Mouse (Mus musculus): Measurements from ENCODE around the gene Gm3250.
A peak's percentile ranks its signal among the peaks of the same experiment; 100 is the strongest.
"Not testable (repeated sequence)": the region's sequence is repeated elsewhere in the genome, so short reads cannot be mapped to it uniquely, and the experiment has no call there.

Gm3250 gene

DNA sequence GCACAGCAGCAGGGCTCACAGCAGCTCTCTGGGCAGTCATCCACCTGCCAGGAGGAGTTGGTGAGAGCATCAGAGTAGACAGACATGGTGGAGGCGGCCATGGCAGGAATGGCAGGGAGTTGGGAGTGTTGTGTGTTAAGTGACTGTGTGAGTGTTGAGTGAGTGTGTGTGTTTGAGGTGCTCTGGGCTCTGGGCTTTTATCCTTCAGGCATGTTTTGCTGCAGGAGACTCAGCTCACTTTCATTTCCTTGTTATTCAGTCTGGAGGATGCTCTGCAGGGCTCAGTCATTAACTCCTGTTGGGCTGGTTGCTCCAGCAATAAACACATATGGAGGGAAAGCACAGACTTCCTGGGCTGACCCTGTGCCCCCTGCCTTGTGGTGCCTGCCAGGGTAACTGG lies at the start of gene Gm3250:
Gm3250 (minus strand) TSS at position 101 of the 400 bp plus-strand sequence.
- not testable (repeated sequence) for DNase-seq (ENCODE audit: low spot score)

DNA sequence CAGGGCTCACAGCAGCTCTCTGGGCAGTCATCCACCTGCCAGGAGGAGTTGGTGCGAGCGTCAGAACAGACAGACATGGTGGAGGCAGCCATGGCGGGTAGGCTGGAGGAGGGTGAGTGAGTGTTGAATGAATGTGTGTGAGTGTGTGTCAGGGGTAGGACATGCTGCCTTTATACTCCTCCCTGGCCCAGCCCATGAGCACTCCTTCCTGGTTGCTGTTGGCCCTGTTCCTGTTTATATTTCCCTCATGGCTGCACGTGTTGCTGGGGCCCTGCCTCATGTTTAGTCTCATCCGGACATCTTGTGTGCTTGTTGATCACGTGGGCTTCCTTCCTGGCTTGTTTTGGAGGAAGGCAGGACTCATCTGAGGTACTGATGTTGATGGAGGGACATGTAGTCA lies 44.6 kb upstream of the Gm3250 start, which contains the start of gene Krtap10-4:
Krtap10-4 (minus strand) TSS at position 145 of the 400 bp plus-strand sequence.
- DNase-seq (ENCODE audit: low spot score) = no peak

DNA sequence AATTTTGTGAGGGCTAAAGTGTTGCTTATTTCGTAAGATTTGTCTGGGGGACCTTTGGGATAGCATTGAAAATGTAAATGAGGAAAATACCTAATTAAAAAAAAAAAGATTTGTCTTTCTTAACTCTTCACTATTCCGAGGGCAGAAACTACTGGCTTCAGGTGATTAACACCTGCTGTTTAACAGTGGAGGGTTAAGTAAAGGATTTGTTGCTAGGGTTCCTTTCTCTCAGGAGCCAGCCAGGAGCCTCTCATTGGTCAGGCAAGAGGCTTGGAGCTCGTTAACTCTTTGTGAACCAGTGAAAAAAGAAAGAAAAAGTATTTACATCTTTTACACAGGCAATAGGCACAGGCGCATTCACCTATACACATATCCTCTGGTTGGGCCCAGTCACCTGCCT lies 36.9 kb upstream of the Gm3250 start:
- DNase-seq (ENCODE audit: low spot score) = no peak

DNA sequence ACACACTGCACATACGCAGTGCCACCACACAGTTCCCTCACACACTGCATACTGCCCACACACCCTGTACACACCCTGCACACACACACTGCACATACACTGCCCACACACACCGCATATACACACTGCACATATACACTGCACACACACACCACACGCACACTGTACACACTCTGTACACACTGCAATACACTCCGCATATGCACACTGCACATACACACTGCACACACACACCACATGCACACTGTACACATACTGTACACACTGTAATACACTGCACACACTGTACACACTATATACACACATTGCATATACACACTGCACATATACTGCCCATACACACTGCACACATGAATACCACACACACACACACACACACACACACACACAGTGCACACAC lies 36.2 kb upstream of the Gm3250 start:
- no peak for DNase-seq (ENCODE audit: low spot score)

DNA sequence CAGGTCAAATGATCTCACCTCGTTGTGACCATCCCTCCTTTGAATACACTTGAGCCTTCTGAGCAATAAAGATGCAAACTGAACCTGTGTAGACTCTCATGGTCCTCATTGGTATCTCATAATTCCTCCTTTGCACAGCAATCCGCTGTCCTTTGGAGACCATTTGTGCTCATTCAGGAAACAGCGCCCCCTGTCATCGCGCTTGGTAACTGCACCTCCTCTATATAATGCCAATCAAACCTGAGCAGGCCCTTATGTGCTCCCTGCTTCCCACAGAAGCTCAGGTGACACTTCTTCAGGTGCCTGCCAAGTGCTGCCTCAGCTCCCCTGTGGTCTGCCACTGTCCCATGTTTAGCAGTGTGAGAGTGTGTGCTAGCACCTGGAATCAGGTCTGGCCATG lies 33.2 kb upstream of the Gm3250 start:
- DNase-seq (ENCODE audit: low spot score) = peak; percentile 51

DNA sequence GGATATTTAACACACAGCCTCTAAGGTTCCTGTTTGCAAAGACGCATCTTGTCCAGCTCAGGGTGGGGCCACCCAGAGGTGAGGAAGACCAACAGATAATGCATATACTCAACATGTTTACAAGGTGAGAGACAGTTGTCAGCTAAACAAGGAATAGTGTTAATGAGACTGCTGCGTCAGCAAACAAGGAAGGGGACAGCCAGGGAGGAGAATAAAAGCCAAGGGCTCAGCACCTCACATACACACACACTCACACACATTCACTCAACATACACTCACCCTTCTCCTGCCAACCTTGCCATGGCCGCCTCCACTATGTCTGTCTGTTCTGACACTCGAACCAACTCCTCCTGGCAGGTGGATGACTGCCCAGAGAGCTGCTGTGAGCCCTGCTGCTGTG lies 32.0 kb upstream of the Gm3250 start, which contains the start of gene Gm2696:
Gm2696 (plus strand) TSS at position 301 of the 400 bp plus-strand sequence.
- no peak for DNase-seq (ENCODE audit: low spot score)

DNA sequence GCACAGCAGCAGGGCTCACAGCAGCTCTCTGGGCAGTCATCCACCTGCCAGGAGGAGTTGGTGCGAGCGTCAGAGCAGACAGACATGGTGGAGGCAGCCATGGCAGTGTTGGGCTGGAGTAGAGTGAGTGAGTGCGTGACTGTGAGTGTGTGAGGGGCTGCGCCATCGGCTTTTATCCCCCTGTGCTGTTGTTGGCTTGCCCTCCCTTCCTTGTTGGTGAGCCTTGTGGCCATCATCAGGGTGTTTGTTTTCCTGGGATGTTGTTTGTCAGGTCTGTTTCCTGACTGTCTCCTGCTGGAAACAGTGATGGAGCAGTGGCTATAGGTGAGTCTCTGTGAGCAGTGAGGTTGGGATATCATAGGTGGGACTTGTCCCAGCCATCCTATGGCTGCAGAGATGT lies 29.4 kb upstream of the Gm3250 start, which contains the start of gene Gm9507:
Gm9507 (minus strand) TSS at position 101 of the 400 bp plus-strand sequence.
- no peak for DNase-seq (ENCODE audit: low spot score)

DNA sequence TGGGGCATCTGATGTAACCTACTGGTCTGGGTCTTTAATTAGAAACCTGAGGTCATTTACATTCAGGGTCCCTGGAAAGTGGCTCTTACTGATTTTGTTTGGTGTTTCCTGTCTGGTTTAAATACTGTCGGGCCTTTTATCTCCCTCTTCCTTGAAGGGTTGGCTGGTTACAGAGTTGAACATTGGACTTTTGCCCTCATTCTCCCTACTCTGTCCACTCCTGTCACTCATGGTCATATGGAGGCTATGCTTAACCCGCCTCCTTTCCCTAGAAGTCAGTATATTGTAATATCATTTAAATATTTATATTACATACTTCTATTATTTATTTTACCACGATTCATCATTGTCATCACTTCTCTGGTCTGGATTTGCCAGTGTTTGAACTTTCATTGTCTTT lies 21.8 kb upstream of the Gm3250 start:
- no peak for DNase-seq (ENCODE audit: low spot score)

DNA sequence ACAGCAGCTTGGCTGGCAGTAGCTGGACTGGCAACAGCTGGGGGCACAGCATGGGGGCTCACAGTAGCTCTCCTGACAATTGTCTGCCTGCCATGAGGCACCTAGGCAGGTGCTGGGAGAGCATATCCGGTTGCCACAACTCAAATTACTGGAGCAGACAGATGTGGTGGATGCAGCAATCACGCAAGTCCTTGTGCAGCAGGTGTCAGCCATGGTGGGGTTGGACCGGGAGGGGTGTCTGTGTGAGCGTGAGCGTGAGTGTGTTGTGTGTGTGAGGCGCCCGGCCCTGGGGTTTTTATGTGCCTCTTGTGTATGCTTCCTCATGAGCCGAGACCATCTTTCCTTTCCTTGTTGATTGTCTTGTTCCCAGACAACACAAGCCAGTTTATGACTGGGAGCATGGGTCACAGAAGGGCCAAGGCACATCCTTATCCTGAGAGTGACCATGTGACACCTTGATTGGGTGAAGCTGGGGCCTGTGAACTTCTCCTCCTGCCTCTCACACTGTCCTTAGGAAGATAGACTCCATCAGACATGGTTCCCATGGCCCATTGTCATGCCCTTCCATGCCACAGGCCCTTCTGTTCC lies 16.7 kb upstream of the Gm3250 start, which contains the start of gene Gm19668:
Gm19668 (minus strand) TSS at position 213 of the 588 bp plus-strand sequence.
- no peak for DNase-seq (ENCODE audit: low spot score)

DNA sequence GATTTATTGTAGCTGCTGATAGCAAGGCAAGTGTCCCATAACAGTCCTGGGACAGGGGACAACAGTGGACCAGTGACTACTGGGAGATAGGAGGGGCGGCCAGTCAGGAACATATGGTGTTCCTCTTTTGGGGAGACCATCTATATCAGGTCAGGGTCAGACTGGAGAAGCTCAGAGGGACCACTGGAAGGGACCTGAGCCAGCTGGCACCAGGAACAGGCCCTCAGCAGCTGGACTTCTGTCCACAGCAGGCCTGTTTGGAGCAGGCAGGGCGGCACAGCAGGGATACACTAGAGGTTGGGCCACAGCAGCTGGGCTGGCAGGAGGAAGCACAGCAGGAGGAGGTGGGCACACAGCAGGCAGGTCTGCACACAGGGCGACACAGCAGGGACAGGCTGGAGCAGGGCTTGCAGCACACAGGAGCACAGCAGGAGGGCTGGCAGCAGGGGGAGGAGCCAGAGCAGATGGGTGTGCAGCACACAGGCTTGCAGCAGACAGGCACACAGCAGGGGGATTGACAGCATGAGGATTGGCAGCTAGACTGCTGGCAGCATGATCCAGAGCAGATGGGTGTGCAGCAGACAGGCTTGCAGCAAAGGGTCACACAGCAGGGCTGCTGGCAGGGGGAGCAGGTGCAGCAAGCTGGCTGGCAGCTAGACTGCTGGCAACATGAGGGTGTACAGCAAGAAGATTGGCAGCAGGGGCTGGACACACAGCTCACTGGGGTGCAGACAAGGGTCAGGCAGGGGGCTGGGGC lies 16.0 kb upstream of the Gm3250 start:
- not testable (repeated sequence) for DNase-seq (ENCODE audit: low spot score)

DNA sequence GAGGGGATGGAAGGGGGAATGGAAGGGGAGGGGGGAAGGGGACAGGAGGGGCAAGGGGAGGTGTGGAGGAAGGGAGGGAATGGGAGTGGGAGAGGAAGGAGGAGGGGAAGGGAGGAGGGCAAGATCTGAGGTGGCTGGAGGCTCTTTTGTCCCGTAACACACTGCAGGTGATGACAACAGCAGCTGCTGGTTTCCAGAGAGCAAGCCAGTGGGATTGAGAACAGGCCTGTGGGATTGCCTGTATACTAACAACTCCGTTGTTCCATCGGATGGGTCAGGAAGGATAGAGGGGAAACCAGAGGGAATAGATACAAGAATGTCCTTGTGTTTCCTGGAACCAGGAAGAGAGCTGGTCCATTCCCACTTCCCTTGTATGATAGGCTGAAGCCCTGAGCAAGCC lies 15.3 kb upstream of the Gm3250 start:
- peak; percentile 9 for DNase-seq (ENCODE audit: low spot score)

DNA sequence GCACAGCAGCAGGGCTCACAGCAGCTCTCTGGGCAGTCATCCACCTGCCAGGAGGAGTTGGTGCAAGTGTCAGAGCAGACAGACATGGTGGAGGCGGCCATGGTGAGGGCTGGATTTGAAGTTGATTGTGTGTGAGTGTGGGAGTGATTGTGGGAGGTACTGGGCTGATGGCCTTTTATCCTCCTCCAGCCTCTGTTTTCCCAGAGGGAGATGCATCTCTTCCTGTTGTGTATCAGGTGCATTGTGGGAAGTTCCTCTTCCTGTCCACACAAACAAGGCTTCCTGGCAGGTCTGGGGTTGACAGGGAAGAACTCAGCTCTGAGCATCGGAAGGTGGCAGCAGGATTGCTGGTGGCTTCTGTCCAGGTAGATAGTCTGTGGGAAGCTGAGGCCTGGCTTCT lies 12.6 kb upstream of the Gm3250 start, which contains the start of gene Gm9639:
Gm9639 (minus strand) TSS at position 101 of the 400 bp plus-strand sequence.
- DNase-seq (ENCODE audit: low spot score) = no peak

DNA sequence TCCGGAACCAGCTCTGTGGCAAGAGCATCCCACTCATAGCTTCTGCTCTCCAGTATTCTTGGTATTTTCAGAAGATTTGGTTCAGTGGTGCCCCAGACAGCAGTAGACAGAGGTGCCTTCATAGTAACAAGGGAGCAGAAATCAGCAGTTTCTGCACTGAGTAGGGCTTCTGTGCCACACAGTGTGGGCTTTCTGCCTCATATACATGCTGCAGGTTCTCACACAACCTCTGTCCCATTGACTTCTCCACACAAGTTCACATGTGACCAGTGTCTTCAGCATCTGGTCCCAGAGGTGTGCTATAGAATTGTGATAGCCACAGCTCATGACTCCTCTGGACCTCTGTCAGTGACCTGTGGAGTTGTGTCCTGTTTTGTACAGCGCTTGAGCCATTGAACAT lies 6.3 kb upstream of the Gm3250 start:
- DNase-seq (ENCODE audit: low spot score) = no peak

DNA sequence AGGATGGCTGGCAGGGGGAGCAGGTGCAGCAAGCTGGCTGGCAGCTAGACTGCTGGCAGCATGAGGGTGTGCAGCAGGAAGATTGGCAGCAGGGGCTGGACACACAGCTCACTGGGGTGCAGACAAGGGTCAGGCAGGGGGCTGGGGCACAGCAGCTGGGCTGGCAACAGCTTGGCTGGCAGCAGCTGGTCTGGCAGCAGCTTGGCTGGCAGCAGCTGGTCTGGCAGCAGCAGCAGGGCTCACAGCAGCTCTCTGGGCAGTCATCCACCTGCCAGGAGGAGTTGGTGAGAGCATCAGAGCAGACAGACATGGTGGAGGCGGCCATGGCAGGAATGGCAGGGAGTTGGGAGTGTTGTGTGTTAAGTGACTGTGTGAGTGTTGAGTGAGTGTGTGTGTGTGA lies 5.5 kb upstream of the Gm3250 start, which contains the start of gene Gm7137:
Gm7137 (minus strand) TSS at position 325 of the 400 bp plus-strand sequence.
- DNase-seq (ENCODE audit: low spot score) = not testable (repeated sequence)

DNA sequence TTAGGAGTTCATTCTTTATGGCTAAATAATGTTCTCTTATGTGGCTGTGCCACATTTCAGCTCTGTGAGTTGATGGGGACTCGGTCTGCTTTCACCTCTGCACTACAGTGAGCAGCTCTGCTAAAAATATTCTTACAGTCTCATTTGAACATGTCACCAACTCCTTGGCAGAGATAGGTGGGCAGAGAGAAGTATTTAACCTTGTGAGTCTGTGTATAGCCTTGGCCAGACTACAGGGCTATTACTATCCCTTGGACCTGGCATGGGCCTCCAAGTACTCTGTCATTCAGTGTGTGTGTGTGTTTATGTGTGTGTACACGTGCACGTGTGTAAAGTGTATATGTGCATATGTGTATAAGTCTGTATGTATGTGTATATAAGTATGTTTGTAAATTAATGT lies 1.1 kb upstream of the Gm3250 start:
- not testable (repeated sequence) for DNase-seq (ENCODE audit: low spot score)

DNA sequence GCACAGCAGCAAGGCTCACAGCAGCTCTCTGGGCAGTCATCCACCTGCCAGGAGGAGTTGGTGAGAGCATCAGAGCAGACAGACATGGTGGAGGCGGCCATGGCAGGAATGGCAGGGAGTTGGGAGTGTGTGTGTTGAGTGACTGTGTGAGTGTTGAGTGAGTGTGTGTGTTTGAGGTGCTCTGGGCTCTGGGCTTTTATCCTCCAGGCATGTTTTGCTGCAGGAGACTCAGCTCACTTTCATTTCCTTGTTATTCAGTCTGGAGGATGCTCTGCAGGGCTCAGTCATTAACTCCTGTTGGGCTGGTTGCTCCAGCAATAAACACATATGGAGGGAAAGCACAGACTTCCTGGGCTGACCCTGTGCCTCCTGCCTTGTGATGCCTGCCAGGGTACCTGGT lies 5.5 kb downstream of the Gm3250 start, which contains the start of gene Gm7138:
Gm7138 (minus strand) TSS at position 101 of the 400 bp plus-strand sequence.
- not testable (repeated sequence) for DNase-seq (ENCODE audit: low spot score)

DNA sequence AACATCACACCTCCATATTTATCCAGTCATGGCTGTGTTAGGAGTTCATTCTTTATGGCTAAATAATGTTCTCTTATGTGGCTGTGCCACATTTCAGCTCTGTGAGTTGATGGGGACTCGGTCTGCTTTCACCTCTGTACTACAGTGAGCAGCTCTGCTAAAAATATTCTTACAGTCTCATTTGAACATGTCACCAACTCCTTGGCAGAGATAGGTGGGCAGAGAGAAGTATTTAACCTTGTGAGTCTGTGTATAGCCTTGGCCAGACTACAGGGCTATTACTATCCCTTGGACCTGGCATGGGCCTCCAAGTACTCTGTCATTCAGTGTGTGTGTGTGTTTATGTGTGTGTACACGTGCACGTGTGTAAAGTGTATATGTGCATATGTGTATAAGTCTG lies 10.2 kb downstream of the Gm3250 start:
- not testable (repeated sequence) for DNase-seq (ENCODE audit: low spot score)

DNA sequence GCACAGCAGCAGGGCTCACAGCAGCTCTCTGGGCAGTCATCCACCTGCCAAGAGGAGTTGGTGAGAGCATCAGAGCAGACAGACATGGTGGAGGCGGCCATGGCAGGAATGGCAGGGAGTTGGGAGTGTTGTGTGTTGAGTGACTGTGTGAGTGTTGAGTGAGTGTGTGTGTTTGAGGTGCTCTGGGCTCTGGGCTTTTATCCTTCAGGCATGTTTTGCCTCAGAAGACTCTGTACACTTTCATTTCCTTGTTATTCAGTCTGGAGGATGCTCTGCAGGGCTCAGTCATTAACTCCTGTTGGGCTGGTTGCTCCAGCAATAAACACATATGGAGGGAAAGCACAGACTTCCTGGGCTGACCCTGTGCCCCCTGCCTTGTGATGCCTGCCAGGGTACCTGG lies 11.1 kb downstream of the Gm3250 start, which contains the start of gene Gm3238:
Gm3238 (minus strand) TSS at position 101 of the 400 bp plus-strand sequence.
- DNase-seq (ENCODE audit: low spot score) = not testable (repeated sequence)

DNA sequence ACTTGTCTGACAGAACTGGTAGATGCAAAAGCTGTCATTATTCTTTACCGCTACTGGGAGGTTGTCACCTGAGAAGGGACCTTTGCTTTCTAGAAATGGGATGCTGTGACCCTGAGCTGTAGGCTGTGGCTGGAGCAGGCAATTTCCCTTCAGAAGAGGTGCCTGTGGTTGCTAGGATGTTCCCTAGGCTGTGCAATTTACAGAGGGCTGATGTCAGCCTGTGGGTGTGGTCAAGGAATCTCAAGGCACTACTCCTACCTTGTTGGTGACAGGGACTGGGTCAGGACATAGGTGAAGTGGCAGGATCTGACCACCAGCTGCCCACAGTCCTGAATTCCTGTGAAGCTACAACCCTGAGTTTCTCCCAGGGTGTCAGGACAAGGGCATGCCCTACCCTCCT lies 12.6 kb downstream of the Gm3250 start:
- no peak for DNase-seq (ENCODE audit: low spot score)

DNA sequence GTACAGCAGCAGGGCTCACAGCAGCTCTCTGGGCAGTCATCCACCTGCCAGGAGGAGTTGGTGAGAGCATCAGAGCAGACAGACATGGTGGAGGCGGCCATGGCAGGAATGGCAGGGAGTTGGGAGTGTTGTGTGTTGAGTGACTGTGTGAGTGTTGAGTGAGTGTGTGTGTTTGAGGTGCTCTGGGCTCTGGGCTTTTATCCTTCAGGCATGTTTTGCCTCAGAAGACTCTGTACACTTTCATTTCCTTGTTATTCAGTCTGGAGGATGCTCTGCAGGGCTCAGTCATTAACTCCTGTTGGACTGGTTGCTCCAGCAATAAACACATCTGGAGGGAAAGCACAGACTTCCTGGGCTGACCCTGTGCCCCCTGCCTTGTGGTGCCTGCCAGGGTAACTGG lies 22.8 kb downstream of the Gm3250 start, which contains the start of gene Gm3233:
Gm3233 (minus strand) TSS at position 101 of the 400 bp plus-strand sequence.
- not testable (repeated sequence) for DNase-seq (ENCODE audit: low spot score)

DNA sequence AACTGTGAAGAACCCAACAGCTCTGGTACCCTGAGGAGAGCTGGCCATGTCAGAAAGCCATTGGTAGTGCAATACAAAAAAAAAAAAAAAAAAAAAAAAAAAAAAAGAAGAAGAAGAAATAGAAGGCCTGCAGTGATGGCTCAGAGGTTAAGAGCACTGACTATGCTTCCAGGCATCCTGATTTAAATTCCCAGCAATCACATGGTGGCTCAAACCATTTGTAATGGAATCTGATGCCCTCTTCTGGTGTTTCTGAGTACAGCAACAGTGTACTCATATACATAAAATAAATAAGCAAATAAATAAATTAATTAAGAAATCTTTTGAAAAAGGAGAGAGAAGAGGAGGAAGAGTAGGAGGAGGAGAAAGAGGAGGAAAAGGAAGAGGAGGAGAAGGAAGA lies 28.9 kb downstream of the Gm3250 start:
- DNase-seq (ENCODE audit: low spot score) = no peak

DNA sequence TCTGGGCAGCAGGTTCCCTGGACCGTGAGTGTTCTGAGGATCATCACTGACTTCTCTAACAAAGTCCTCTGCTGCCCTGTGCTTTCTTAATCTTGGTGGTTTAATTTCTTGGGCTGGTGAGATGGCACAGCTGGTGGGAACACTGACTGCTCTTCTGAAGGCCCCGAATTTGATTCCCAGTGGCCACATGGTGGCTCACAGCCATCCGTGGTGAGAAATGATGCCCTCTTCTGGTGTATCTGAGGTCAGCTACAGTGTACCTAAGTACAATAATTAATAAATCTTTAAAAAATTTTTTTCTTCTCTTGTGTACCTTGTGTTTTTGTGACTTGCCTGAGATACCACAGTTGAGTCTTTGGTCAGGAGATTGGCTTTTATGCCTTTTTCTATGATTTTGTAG lies 30.0 kb downstream of the Gm3250 start:
- DNase-seq (ENCODE audit: low spot score) = not testable (repeated sequence)

DNA sequence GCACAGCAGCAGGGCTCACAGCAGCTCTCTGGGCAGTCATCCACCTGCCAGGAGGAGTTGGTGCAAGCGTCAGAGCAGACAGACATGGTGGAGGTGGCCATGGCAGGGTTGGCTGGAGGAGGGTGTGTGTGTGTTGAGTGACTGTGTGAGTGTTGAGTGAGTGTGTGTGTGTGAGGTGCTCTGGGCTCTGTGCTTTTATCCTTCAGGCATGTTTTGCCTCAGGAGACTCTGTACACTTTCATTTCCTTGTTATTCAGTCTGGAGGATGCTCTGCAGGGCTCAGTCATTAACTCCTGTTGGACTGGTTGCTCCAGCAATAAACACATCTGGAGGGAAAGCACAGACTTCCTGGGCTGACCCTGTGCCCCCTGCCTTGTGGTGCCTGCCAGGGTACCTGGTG lies 31.1 kb downstream of the Gm3250 start, which contains the start of gene Gm9736:
Gm9736 (minus strand) TSS at position 101 of the 400 bp plus-strand sequence.
- not testable (repeated sequence) for DNase-seq (ENCODE audit: low spot score)
